Mouse (Mus musculus): ENCODE data around the gene C530008M17Rik.

- TF ChIP-seq CTCF (IDR thresholded peaks at IDR 0.05; ENCODE audit: extremely low read depth, insufficient read depth, low read length) (no peak), POLR2A (IDR thresholded peaks at IDR 0.05; ENCODE audit: extremely low read depth, insufficient read depth, low read length) (no peak)
Measured at GRCm38 (mm10) chr5:76708004-76708403, 51.7 kb downstream of the C530008M17Rik start.

All from cortical plate, adult 2 months (tissue).